Mouse (Mus musculus) MEL (cell line): ENCODE measurements around the gene Foxo6.

Experiments
- CTCF ChIP-seq, 3 experiments: IDR thresholded peaks in 2 of 3; conservative IDR thresholded peaks in 1 of 3; 2 replicates each; pipeline ENCODE4 v1.5.1; 2011 to 2012; ENCODE audit warnings: low read length in 3 of 3, low read depth in 2 of 3, mild to moderate bottlenecking in 2 of 3, improper control_type of control experiment in 1 of 3, inconsistent platforms in 1 of 3, mixed read lengths in 1 of 3, moderate library complexity in 1 of 3; ENCODE audit not compliant: control insufficient read depth in 1 of 3, insufficient read depth in 1 of 3, poor library complexity in 1 of 3, severe bottlenecking in 1 of 3
- E2F4 ChIP-seq: IDR thresholded peaks from 2 replicates; pipeline ENCODE4 v1.6.1; 2011; ENCODE audit warnings: low read depth, low read length, improper control_type of control experiment, borderline replicate concordance
- HCFC1 ChIP-seq: IDR thresholded peaks from 2 replicates; pipeline ENCODE4 v1.6.1; 2012; ENCODE audit warnings: low read depth, mild to moderate bottlenecking, inconsistent platforms, low read length, improper control_type of control experiment, moderate library complexity
- POLR2A ChIP-seq, 2 experiments: IDR thresholded peaks; 2 replicates each; pipeline ENCODE4 v1.6.1; 2011 to 2012; ENCODE audit warnings: low read length in 2 of 2, mild to moderate bottlenecking in 2 of 2, control low read depth in 1 of 2, improper control_type of control experiment in 1 of 2, low read depth in 1 of 2, moderate library complexity in 1 of 2; ENCODE audit not compliant: control insufficient read depth in 1 of 2, insufficient read depth in 1 of 2, poor library complexity in 1 of 2
- POLR2AphosphoS2 ChIP-seq: IDR thresholded peaks from 2 replicates; pipeline ENCODE4 v1.6.1; 2011; ENCODE audit warnings: low read length, improper control_type of control experiment
- RAD21 ChIP-seq: IDR thresholded peaks from 2 replicates; pipeline ENCODE4 v1.6.1; 2011; ENCODE audit warnings: mild to moderate bottlenecking, low read depth, low read length, improper control_type of control experiment
- TBP ChIP-seq: IDR thresholded peaks from 2 replicates; pipeline ENCODE4 v1.8.0; 2011; ENCODE audit warnings: low read depth, low read length, improper control_type of control experiment

DNA sequence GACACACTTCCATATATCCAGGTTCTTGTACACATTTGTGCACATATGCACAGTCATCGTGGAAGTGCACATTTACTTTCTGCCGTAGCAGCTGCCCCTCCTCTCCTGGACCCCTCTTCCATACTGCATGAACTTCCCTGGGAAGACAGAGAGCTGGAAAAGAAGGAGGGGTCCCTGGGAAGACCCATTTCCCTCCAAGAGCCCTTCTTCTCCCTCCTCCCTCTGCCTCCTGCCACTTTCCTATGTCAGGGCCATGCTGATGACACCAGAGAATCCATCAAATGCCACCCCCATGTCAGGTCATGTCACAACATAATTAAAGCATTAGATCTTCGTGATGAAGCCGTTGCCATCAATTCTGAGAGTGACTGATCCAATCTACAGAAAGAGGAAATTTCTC lies 38.6 kb upstream of the Foxo6 start:
- TF ChIP-seq CTCF (IDR thresholded peaks at IDR 0.05 in 2 of 3, conservative IDR thresholded peaks at IDR 0.05 in 1 of 3; ENCODE audit: control insufficient read depth in 1 of 3, insufficient read depth in 1 of 3, low read depth in 2 of 3, low read length in 3 of 3, poor library complexity in 1 of 3, severe bottlenecking in 1 of 3) (no peak), RAD21 (no peak), E2F4 (no peak), POLR2A (IDR thresholded peaks at IDR 0.05; ENCODE audit: control insufficient read depth in 1 of 2, insufficient read depth in 1 of 2, low read depth in 1 of 2, low read length in 2 of 2, poor library complexity in 1 of 2) (no peak), POLR2AphosphoS2 (no peak), HCFC1 (no peak), TBP (no peak)
